Mouse (Mus musculus) liver, embryonic 14.5 days (tissue): ENCODE data around the gene Fmnl1. TPM values are rescaled to one million over a fixed set of nuclear protein-coding genes. Genes with fewer than 3 reads are reported as not detected.

ENCODE experiments used
- ATAC-seq: fragments of 200-750 bp; cut with Nextera tagmentation; 2 replicates; pipeline ENCODE4 v1.8.0; 2017; ENCODE audit warnings: moderate number of reproducible peaks, mild to moderate bottlenecking, moderate library complexity; ENCODE audit not compliant: insufficient read depth
- DNase-seq, 3 experiments: peaks; one replicate each; pipeline ENCODE4 v3.0.0-alpha.2; 2012 to 2013; ENCODE audit warnings: low read depth in 3 of 3, low spot score in 3 of 3
- H3K27ac ChIP-seq: fragments of 300-500 bp; sonication (generic); 2 replicates; pipeline ENCODE4 v1.5.1; 2014; ENCODE audit warnings: moderate library complexity, mild to moderate bottlenecking, control low read depth, inconsistent platforms
- H3K27me3 ChIP-seq: fragments of 300-500 bp; sonication (generic); 2 replicates; pipeline ENCODE4 v1.6.1; 2014; ENCODE audit warnings: mild to moderate bottlenecking, low read length, moderate library complexity; ENCODE audit not compliant: control insufficient read depth, insufficient read depth
- H3K36me3 ChIP-seq: fragments of 300-500 bp; sonication (generic); replicated peaks from 2 replicates; pipeline ENCODE4 v1.6.1; 2014; ENCODE audit warnings: low read depth; ENCODE audit not compliant: control insufficient read depth, insufficient read depth
- H3K4me1 ChIP-seq, 2 experiments: fragments of 200-500 bp in 1 of 2; fragments of 300-500 bp in 1 of 2; sonication (generic) in 1 of 2; replicated peaks; 2 replicates each; pipeline ENCODE4 v1.6.1; 2012 to 2014; ENCODE audit warnings: antibody characterized with exemption in 1 of 2, inconsistent platforms in 1 of 2, low read length in 1 of 2; ENCODE audit not compliant: control insufficient read depth in 2 of 2, insufficient read depth in 2 of 2
- H3K4me2 ChIP-seq: fragments of 300-500 bp; sonication (generic); 2 replicates; pipeline ENCODE4 v1.6.1; 2014; ENCODE audit warnings: low read depth, mild to moderate bottlenecking, control low read depth, moderate library complexity
- H3K4me3 ChIP-seq, 2 experiments: fragments of 200-500 bp in 1 of 2; fragments of 300-500 bp in 1 of 2; sonication (generic) in 1 of 2; 2 replicates each; pipeline ENCODE4 v1.5.1; 2012 to 2014; ENCODE audit warnings: low read depth in 2 of 2, low read length in 2 of 2, mild to moderate bottlenecking in 2 of 2, control low read depth in 1 of 2, inconsistent platforms in 1 of 2, moderate library complexity in 1 of 2; ENCODE audit not compliant: insufficient read depth in 1 of 2
- H3K9ac ChIP-seq: fragments of 300-500 bp; sonication (generic); replicated peaks from 2 replicates; pipeline ENCODE4 v1.6.1; 2014; ENCODE audit warnings: mild to moderate bottlenecking, control low read depth, moderate library complexity
- H3K9me3 ChIP-seq: fragments of 300-500 bp; sonication (generic); 2 replicates; pipeline ENCODE4 v1.6.1; 2016; ENCODE audit warnings: low read length, mixed read lengths; ENCODE audit not compliant: control insufficient read depth
- CTCF ChIP-seq: IDR thresholded peaks from 2 replicates; pipeline ENCODE4 v1.5.1; 2016; ENCODE audit warnings: antibody characterized with exemption, low read depth, control low read depth
- EP300 ChIP-seq: IDR thresholded peaks from 2 replicates; pipeline ENCODE4 v1.6.1; 2016; ENCODE audit warnings: antibody characterized with exemption, low read depth
- WGBS: fragments of 180-500 bp; shearing (Covaris S2); extraction: QIAGEN DNeasy Blood & Tissue Kit; methylation state at CpG from one replicate; pipeline ENCODE4 v1.1.7; 2014; ENCODE audit not compliant: insufficient replicate concordance; 5-methylcytosine and 5-hydroxymethylcytosine counted together
- polyA plus RNA-seq, 2 experiments: library from polyadenylated mRNA; depleted of rRNA in 1 of 2; stranded (reverse) in 1 of 2; unstranded in 1 of 2; fragments of >200 nt; fragmentation: Nextera tagmentation in 1 of 2; extraction: Ambion mirVana in 1 of 2; gene quantifications; 2 replicates each; pipeline versions ENCODE4 v1.2.1 to v1.2.3; 2012 to 2014

Gene Fmnl1
- polyA plus RNA-seq, 2 experiments: 2.3 to 3.5 TPM

- H3K4me1 ChIP-seq: peaks cover 5 to 12% of the 10 kb centered on the region in 2 experiments; a peak in 3 of 4 replicates
- WGBS: 57% methylated on average over 7 of the region's 7 CpGs
- no peak overlapping the region for H3K4me2 ChIP-seq
- no peak overlapping the region for H3K27ac ChIP-seq
- no peaks in the 10 kb centered on the region for H3K36me3 ChIP-seq
- no peaks in the 10 kb centered on the region for H3K9me3 ChIP-seq
- TF ChIP-seq EP300 (no peak), CTCF (peak; percentile 23)
- DNase-seq (no peak), ATAC-seq (no peak)
- H3K4me3 ChIP-seq: no peak overlapping the region
- H3K9ac ChIP-seq: no peak overlapping the region
- no peaks in the 10 kb centered on the region for H3K27me3 ChIP-seq
Measured at GRCm38 (mm10) chr11:103161449-103161848, 9.5 kb upstream of the Fmnl1 start.

- no peaks in the 10 kb centered on the region for H3K9me3 ChIP-seq
- no peak for ATAC-seq
- H3K4me3 ChIP-seq: no peak overlapping the region
- H3K27ac ChIP-seq: no peak overlapping the region
- no peak for TF ChIP-seq EP300
- TF ChIP-seq CTCF: peak; percentile 66
- H3K4me1 ChIP-seq: peaks cover 5 to 12% of the 10 kb centered on the region in 2 experiments; a peak in 3 of 4 replicates
- WGBS: 68% methylated on average over 5 of the region's 5 CpGs
- DNase-seq: peak in 2 of 3 experiments; percentile 34 to 48
- H3K27me3 ChIP-seq: no peaks in the 10 kb centered on the region
- H3K36me3 ChIP-seq: no peaks in the 10 kb centered on the region
- H3K9ac ChIP-seq: no peak overlapping the region
- H3K4me2 ChIP-seq: no peak overlapping the region
Measured at GRCm38 (mm10) chr11:103162132-103162531, 8.8 kb upstream of the Fmnl1 start.

GRCm38 (mm10) chr11:103164391-103164790 is 6.5 kb upstream of the Fmnl1 start:
- H3K27me3 ChIP-seq: peaks cover 1% of the 10 kb centered on the region
- no peak overlapping the region for H3K27ac ChIP-seq
- no peak for ATAC-seq
- TF ChIP-seq CTCF (no peak), EP300 (no peak)
- no peak overlapping the region for H3K9ac ChIP-seq
- no peaks in the 10 kb centered on the region for H3K36me3 ChIP-seq
- no peaks in the 10 kb centered on the region for H3K9me3 ChIP-seq
- no peak for DNase-seq
- 11% methylated on average over 10 of the region's 10 CpGs for WGBS
- peaks cover 0 to 5% of the 10 kb centered on the region in 2 experiments; a peak in 2 of 4 replicates for H3K4me1 ChIP-seq
- H3K4me2 ChIP-seq: peak overlapping the region; percentile 7
- no peak overlapping the region for H3K4me3 ChIP-seq

- no peak overlapping the region for H3K27ac ChIP-seq
- H3K27me3 ChIP-seq: peaks cover 26% of the 10 kb centered on the region
- no peak overlapping the region for H3K4me3 ChIP-seq
- H3K4me2 ChIP-seq: no peak overlapping the region
- TF ChIP-seq EP300 (no peak), CTCF (peak; percentile 92)
- no peak overlapping the region for H3K9ac ChIP-seq
- peaks cover 0 to 5% of the 10 kb centered on the region in 2 experiments; a peak in 2 of 4 replicates for H3K4me1 ChIP-seq
- ATAC-seq (no peak), DNase-seq (peak in 1 of 3 experiments; percentile 40)
- H3K36me3 ChIP-seq: no peaks in the 10 kb centered on the region
- H3K9me3 ChIP-seq: no peaks in the 10 kb centered on the region
- 21% methylated on average over 9 of the region's 9 CpGs for WGBS
Measured at GRCm38 (mm10) chr11:103168690-103169390, 2.1 kb upstream of the Fmnl1 start.

- Histone ChIP-seq H3K36me3 (no peaks in the 10 kb centered on the region), H3K27ac (no peak overlapping the region), H3K9me3 (no peaks in the 10 kb centered on the region), H3K9ac (no peak overlapping the region), H3K4me2 (no peak overlapping the region), H3K27me3 (peaks cover 26% of the 10 kb centered on the region), H3K4me3 (no peak overlapping the region), H3K4me1 (peaks cover 0 to 6% of the 10 kb centered on the region in 2 experiments; a peak in 2 of 4 replicates)
- ATAC-seq (no peak), DNase-seq (no peak)
- WGBS: 62% methylated on average over 5 of the region's 5 CpGs
- TF ChIP-seq CTCF (no peak), EP300 (no peak)
Measured at GRCm38 (mm10) chr11:103169664-103170063, 1.2 kb upstream of the Fmnl1 start.
